Mouse (Mus musculus) liver, embryonic 13.5 days (tissue): Measurements from ENCODE around the gene Gm1673. TPM values are rescaled to one million over a fixed set of nuclear protein-coding genes. Genes with fewer than 3 reads are reported as not detected.
"Not testable (repeated sequence)": the region's sequence is repeated elsewhere in the genome, so short reads cannot be mapped to it uniquely, and the experiment has no call there.

Source experiments
- ATAC-seq: fragments of 200-750 bp; cut with Nextera tagmentation; 2 replicates; pipeline ENCODE4 v1.8.0; 2017; ENCODE audit warnings: low read depth, mild to moderate bottlenecking, moderate number of reproducible peaks, moderate library complexity
- DNase-seq: peaks from one replicate; pipeline ENCODE4 v3.0.0; 2022
- H3K27ac ChIP-seq: fragments of 300-500 bp; sonication (generic); 2 replicates; pipeline ENCODE4 v1.5.1; 2015; ENCODE audit warnings: moderate library complexity, mild to moderate bottlenecking, inconsistent platforms
- H3K27me3 ChIP-seq: fragments of 300-500 bp; sonication (generic); 2 replicates; pipeline ENCODE4 v1.6.1; 2015; ENCODE audit warnings: mild to moderate bottlenecking, inconsistent platforms
- H3K36me3 ChIP-seq: fragments of 300-500 bp; sonication (generic); 2 replicates; pipeline ENCODE4 v1.6.1; 2015; ENCODE audit warnings: mild to moderate bottlenecking, inconsistent platforms
- H3K4me1 ChIP-seq: fragments of 300-500 bp; sonication (generic); replicated peaks from 2 replicates; pipeline ENCODE4 v1.6.1; 2015; ENCODE audit warnings: inconsistent platforms
- H3K4me2 ChIP-seq: fragments of 300-500 bp; sonication (generic); 2 replicates; pipeline ENCODE4 v1.6.1; 2015; ENCODE audit warnings: inconsistent platforms, mild to moderate bottlenecking, moderate library complexity
- H3K4me3 ChIP-seq: fragments of 300-500 bp; sonication (generic); replicated peaks from 2 replicates; pipeline ENCODE4 v1.5.1; 2015; ENCODE audit warnings: mild to moderate bottlenecking, inconsistent platforms
- H3K9ac ChIP-seq: fragments of 300-500 bp; sonication (generic); 2 replicates; pipeline ENCODE4 v1.6.1; 2015; ENCODE audit warnings: mild to moderate bottlenecking, inconsistent platforms
- H3K9me3 ChIP-seq: fragments of 300-500 bp; sonication (generic); replicated peaks from 2 replicates; pipeline ENCODE4 v1.6.1; 2016; ENCODE audit warnings: inconsistent platforms
- WGBS: fragments of 180-500 bp; shearing (Covaris S2); methylation state at CpG from one replicate; pipeline ENCODE4 v1.1.7; 2015; ENCODE audit not compliant: insufficient replicate concordance; 5-methylcytosine and 5-hydroxymethylcytosine counted together
- polyA plus RNA-seq: library from polyadenylated mRNA; unstranded; fragments of >200 nt; fragmentation: Nextera tagmentation; extraction: Ambion mirVana; gene quantifications from 2 replicates; pipeline ENCODE4 v1.2.1, GENCODE M21; 2015

Gene Gm1673
- 5.0 and 7.0 TPM in 2 replicates for polyA plus RNA-seq

- 2% methylated on average over 84 of the region's 88 CpGs for WGBS
- peak within 1 kb of the TSS; percentile 39 for H3K9ac ChIP-seq
- no peak within 1 kb of the TSS for H3K27ac ChIP-seq
Observed at GRCm38 (mm10) chr5:33983309-33984121, at the start of gene Gm1673. Gm1673 (plus strand) TSS chr5:33983433.

GRCm38 (mm10) chr5:33934081-33934480, 49.2 kb upstream of the Gm1673 start:
- Histone ChIP-seq H3K27ac (peak overlapping the region; percentile 90), H3K36me3 (peaks cover 36% of the 10 kb centered on the region), H3K4me3 (peak overlapping the region; percentile 91), H3K27me3 (no peaks in the 10 kb centered on the region), H3K4me1 (peaks cover 47% of the 10 kb centered on the region), H3K9me3 (no peaks in the 10 kb centered on the region), H3K4me2 (peak overlapping the region; percentile 79), H3K9ac (peak overlapping the region; percentile 96)
- 30% methylated on average over 2 of the region's 2 CpGs for WGBS
- ATAC-seq (no peak), DNase-seq (no peak)

More at GRCm38 (mm10) chr5:33983309-33984121, at the start of gene Gm1673:
- Histone ChIP-seq H3K4me2 (peak within 1 kb of the TSS; percentile 73), H3K36me3 (no peaks in the 10 kb centered on the region), H3K4me1 (peaks cover 11% of the 10 kb centered on the region; the same call in 1 of the 2 replicates), H3K9me3 (no peaks in the 10 kb centered on the region), H3K4me3 (peak within 1 kb of the TSS; percentile 60), H3K27me3 (peaks cover 57% of the 10 kb centered on the region)
- peak; percentile 22 for DNase-seq
- ATAC-seq: peak; percentile 41

GRCm38 (mm10) chr5:33934877-33935276, 48.4 kb upstream of the Gm1673 start:
- H3K4me2 ChIP-seq: peak overlapping the region; percentile 79
- H3K27ac ChIP-seq: peak overlapping the region; percentile 90; the same call in 1 of the 2 replicates
- no peaks in the 10 kb centered on the region for H3K27me3 ChIP-seq
- peaks cover 34% of the 10 kb centered on the region for H3K36me3 ChIP-seq
- H3K9ac ChIP-seq: peak overlapping the region; percentile 96
- ATAC-seq: no peak
- H3K9me3 ChIP-seq: no peaks in the 10 kb centered on the region
- H3K4me3 ChIP-seq: peak overlapping the region; percentile 91
- no peak for DNase-seq
- 55% methylated on average over 7 of the region's 7 CpGs for WGBS
- peaks cover 46% of the 10 kb centered on the region for H3K4me1 ChIP-seq

- Histone ChIP-seq H3K27me3 (no peaks in the 10 kb centered on the region), H3K4me3 (peak overlapping the region; percentile 91), H3K9me3 (no peaks in the 10 kb centered on the region), H3K36me3 (peaks cover 31% of the 10 kb centered on the region), H3K27ac (peak overlapping the region; percentile 90), H3K4me1 (peaks cover 42% of the 10 kb centered on the region), H3K9ac (peak overlapping the region; percentile 96), H3K4me2 (peak overlapping the region; percentile 79)
- DNase-seq (no peak), ATAC-seq (no peak; the same call in 1 of the 2 replicates)
- under 1% methylated on average over 39 of the region's 39 CpGs for WGBS
Observed at GRCm38 (mm10) chr5:33935700-33936111, 47.5 kb upstream of the Gm1673 start.

GRCm38 (mm10) chr5:33936120-33936707, 47.0 kb upstream of the Gm1673 start, which contains the start of gene Nelfa:
Nelfa (minus strand) TSS chr5:33936413.
- peak within 1 kb of the TSS; percentile 96 for H3K9ac ChIP-seq
- WGBS: under 1% methylated on average over 61 of the region's 61 CpGs
- peaks cover 29% of the 10 kb centered on the region for H3K36me3 ChIP-seq
- peak within 1 kb of the TSS; percentile 90 for H3K27ac ChIP-seq
- peak within 1 kb of the TSS; percentile 91 for H3K4me3 ChIP-seq
- H3K4me2 ChIP-seq: peak within 1 kb of the TSS; percentile 79
- peaks cover 4% of the 10 kb centered on the region; the same call in 1 of the 2 replicates for H3K9me3 ChIP-seq
- DNase-seq (peak; percentile 95), ATAC-seq (peak; percentile 91)
- H3K27me3 ChIP-seq: no peaks in the 10 kb centered on the region
- peaks cover 42% of the 10 kb centered on the region for H3K4me1 ChIP-seq

- H3K36me3 ChIP-seq: peaks cover 21% of the 10 kb centered on the region
- peaks cover 42% of the 10 kb centered on the region for H3K4me1 ChIP-seq
- H3K4me3 ChIP-seq: peak overlapping the region; percentile 91
- H3K4me2 ChIP-seq: peak overlapping the region; percentile 79
- H3K9ac ChIP-seq: peak overlapping the region; percentile 96
- no peaks in the 10 kb centered on the region for H3K27me3 ChIP-seq
- 86% methylated on average over 2 of the region's 2 CpGs for WGBS
- 0 out of 2 replicates have a peak overlapping the region, but pooled peaks have one; percentile 90 for H3K27ac ChIP-seq
- no peak for DNase-seq
- H3K9me3 ChIP-seq: peaks cover 4% of the 10 kb centered on the region; the same call in 1 of the 2 replicates
- ATAC-seq: no peak
Observed at GRCm38 (mm10) chr5:33937230-33937629, 46.0 kb upstream of the Gm1673 start.

GRCm38 (mm10) chr5:33938448-33938847, 44.8 kb upstream of the Gm1673 start:
- no peak for ATAC-seq
- Histone ChIP-seq H3K4me3 (no peak overlapping the region), H3K27ac (no peak overlapping the region), H3K36me3 (peaks cover 18% of the 10 kb centered on the region), H3K9me3 (peaks cover 4% of the 10 kb centered on the region; the same call in 1 of the 2 replicates), H3K4me2 (no peak overlapping the region), H3K4me1 (peaks cover 33% of the 10 kb centered on the region), H3K27me3 (no peaks in the 10 kb centered on the region), H3K9ac (no peak overlapping the region)
- 57% methylated on average over 3 of the region's 3 CpGs for WGBS
- DNase-seq: no peak

GRCm38 (mm10) chr5:33947035-33947434, 36.2 kb upstream of the Gm1673 start:
- not testable (repeated sequence) for H3K36me3 ChIP-seq, H3K4me3 ChIP-seq, H3K4me1 ChIP-seq, H3K27ac ChIP-seq, H3K4me2 ChIP-seq, ATAC-seq, DNase-seq, H3K27me3 ChIP-seq, H3K9ac ChIP-seq
- peaks cover 13% of the 10 kb centered on the region; the same call in 1 of the 2 replicates for H3K9me3 ChIP-seq
- 71% methylated on average over 16 of the region's 16 CpGs for WGBS

- Histone ChIP-seq H3K4me3 (no peak overlapping the region), H3K27me3 (no peaks in the 10 kb centered on the region), H3K4me2 (no peak overlapping the region), H3K27ac (no peak overlapping the region), H3K4me1 (no peaks in the 10 kb centered on the region), H3K9ac (no peak overlapping the region), H3K36me3 (no peaks in the 10 kb centered on the region), H3K9me3 (peaks cover 19% of the 10 kb centered on the region)
- DNase-seq (no peak), ATAC-seq (no peak)
- 79% methylated on average over 4 of the region's 4 CpGs for WGBS
Observed at GRCm38 (mm10) chr5:33948314-33948713, 34.9 kb upstream of the Gm1673 start.

GRCm38 (mm10) chr5:33953471-33954185, 29.6 kb upstream of the Gm1673 start:
- 74% methylated on average over 17 of the region's 17 CpGs for WGBS
- DNase-seq: no peak

GRCm38 (mm10) chr5:33954354-33954753, 28.9 kb upstream of the Gm1673 start:
- WGBS: 32% methylated on average over 10 of the region's 10 CpGs
- H3K27ac ChIP-seq: no peak overlapping the region
- peak; percentile 27 for DNase-seq
- H3K4me1 ChIP-seq: no peaks in the 10 kb centered on the region
- ATAC-seq: no peak
- H3K36me3 ChIP-seq: 0 out of 2 replicates have a peak, but pooled peaks cover 3% of the 10 kb centered on the region
- H3K4me3 ChIP-seq: no peak overlapping the region
- peaks cover 22% of the 10 kb centered on the region for H3K9me3 ChIP-seq
- H3K27me3 ChIP-seq: no peaks in the 10 kb centered on the region
- no peak overlapping the region for H3K4me2 ChIP-seq
- no peak overlapping the region for H3K9ac ChIP-seq

More at GRCm38 (mm10) chr5:33953471-33954185, 29.6 kb upstream of the Gm1673 start:
- Histone ChIP-seq H3K27ac (no peak overlapping the region), H3K9ac (no peak overlapping the region), H3K4me1 (no peaks in the 10 kb centered on the region), H3K4me3 (no peak overlapping the region), H3K36me3 (0 out of 2 replicates have a peak, but pooled peaks cover 3% of the 10 kb centered on the region), H3K27me3 (no peaks in the 10 kb centered on the region), H3K4me2 (no peak overlapping the region), H3K9me3 (peaks cover 22% of the 10 kb centered on the region)
- ATAC-seq: no peak
